Mouse (Mus musculus): ENCODE measurements around the gene Spa17. TPM values are rescaled to one million over a fixed set of nuclear protein-coding genes. Genes with fewer than 3 reads are reported as not detected.

The Spa17 gene
- polyA plus RNA-seq, 1 experiment from 2014 or later, result 10.7 TPM

GRCm38 (mm10) chr9:37569231-37569835 is 44.2 kb downstream of the Spa17 start:
- Histone ChIP-seq H3K4me1 (ENCODE audit: control insufficient read depth, insufficient read depth, low read length) (no peaks in the 10 kb centered on the region), H3K9me3 (replicated peaks; ENCODE audit: control insufficient read depth, low read length) (no peaks in the 10 kb centered on the region), H3K27ac (replicated peaks; ENCODE audit: low read depth, low read length) (no peak overlapping the region), H3K36me3 (replicated peaks; ENCODE audit: control insufficient read depth, insufficient read depth, low read depth, low read length) (no peaks in the 10 kb centered on the region), H3K27me3 (ENCODE audit: control insufficient read depth, insufficient read depth, low read length) (no peaks in the 10 kb centered on the region), H3K4me2 (ENCODE audit: low read depth, low read length) (no peak overlapping the region), H3K4me3 (ENCODE audit: low read depth, low read length) (no peak overlapping the region), H3K9ac (replicated peaks; ENCODE audit: low read length) (no peak overlapping the region)
- DNase-seq (ENCODE audit: low spot score), result no peak
- WGBS, result 70% methylated on average over 2 of the region's 2 CpGs
- no peak for ATAC-seq (replicated peaks; ENCODE audit: insufficient number of reproducible peaks, low FRiP score, low TSS enrichment, low read depth)

GRCm38 (mm10) chr9:37568605-37569214 is 44.8 kb downstream of the Spa17 start:
- no peak overlapping the region for H3K27ac ChIP-seq (replicated peaks; ENCODE audit: low read depth, low read length)
- no peak overlapping the region for H3K4me2 ChIP-seq (ENCODE audit: low read depth, low read length)
- H3K36me3 ChIP-seq (replicated peaks; ENCODE audit: control insufficient read depth, insufficient read depth, low read depth, low read length), result no peaks in the 10 kb centered on the region
- no peak overlapping the region for H3K4me3 ChIP-seq (ENCODE audit: low read depth, low read length)
- no peaks in the 10 kb centered on the region for H3K27me3 ChIP-seq (ENCODE audit: control insufficient read depth, insufficient read depth, low read length)
- 58% methylated on average over 4 of the region's 4 CpGs for WGBS
- H3K9ac ChIP-seq (replicated peaks; ENCODE audit: low read length), result no peak overlapping the region
- H3K9me3 ChIP-seq (replicated peaks; ENCODE audit: control insufficient read depth, low read length), result no peaks in the 10 kb centered on the region
- DNase-seq (ENCODE audit: low spot score), result no peak
- no peaks in the 10 kb centered on the region for H3K4me1 ChIP-seq (ENCODE audit: control insufficient read depth, insufficient read depth, low read length)
- no peak for ATAC-seq (replicated peaks; ENCODE audit: insufficient number of reproducible peaks, low FRiP score, low TSS enrichment, low read depth)

- H3K9me3 ChIP-seq (replicated peaks; ENCODE audit: control insufficient read depth, low read length), result no peaks in the 10 kb centered on the region
- no peaks in the 10 kb centered on the region for H3K36me3 ChIP-seq (replicated peaks; ENCODE audit: control insufficient read depth, insufficient read depth, low read depth, low read length)
- no peak overlapping the region for H3K27ac ChIP-seq (replicated peaks; ENCODE audit: low read depth, low read length)
- H3K4me1 ChIP-seq (ENCODE audit: control insufficient read depth, insufficient read depth, low read length), result no peaks in the 10 kb centered on the region
- ATAC-seq (replicated peaks; ENCODE audit: insufficient number of reproducible peaks, low FRiP score, low TSS enrichment, low read depth), result no peak
- no peak overlapping the region for H3K4me2 ChIP-seq (ENCODE audit: low read depth, low read length)
- H3K4me3 ChIP-seq (ENCODE audit: low read depth, low read length), result no peak overlapping the region
- H3K27me3 ChIP-seq (ENCODE audit: control insufficient read depth, insufficient read depth, low read length), result no peaks in the 10 kb centered on the region
- H3K9ac ChIP-seq (replicated peaks; ENCODE audit: low read length), result no peak overlapping the region
- DNase-seq (ENCODE audit: low spot score), result no peak
- 49% methylated on average over 15 of the region's 15 CpGs for WGBS
Measured at GRCm38 (mm10) chr9:37567892-37568604, 45.5 kb downstream of the Spa17 start.

- no peaks in the 10 kb centered on the region for H3K4me1 ChIP-seq (ENCODE audit: control insufficient read depth, insufficient read depth, low read length)
- ATAC-seq (replicated peaks; ENCODE audit: insufficient number of reproducible peaks, low FRiP score, low TSS enrichment, low read depth) (no peak), DNase-seq (ENCODE audit: low spot score) (no peak)
- H3K4me3 ChIP-seq (ENCODE audit: low read depth, low read length), result no peak overlapping the region
- H3K4me2 ChIP-seq (ENCODE audit: low read depth, low read length), result no peak overlapping the region
- H3K36me3 ChIP-seq (replicated peaks; ENCODE audit: control insufficient read depth, insufficient read depth, low read depth, low read length), result no peaks in the 10 kb centered on the region
- WGBS, result 56% methylated on average over 5 of the region's 5 CpGs
- H3K27ac ChIP-seq (replicated peaks; ENCODE audit: low read depth, low read length), result no peak overlapping the region
- no peaks in the 10 kb centered on the region for H3K27me3 ChIP-seq (ENCODE audit: control insufficient read depth, insufficient read depth, low read length)
- no peaks in the 10 kb centered on the region for H3K9me3 ChIP-seq (replicated peaks; ENCODE audit: control insufficient read depth, low read length)
- H3K9ac ChIP-seq (replicated peaks; ENCODE audit: low read length), result no peak overlapping the region
Measured at GRCm38 (mm10) chr9:37567454-37567853, 46.1 kb downstream of the Spa17 start.

- no peak overlapping the region for H3K4me2 ChIP-seq (ENCODE audit: low read depth, low read length)
- no peaks in the 10 kb centered on the region for H3K9me3 ChIP-seq (replicated peaks; ENCODE audit: control insufficient read depth, low read length)
- H3K4me3 ChIP-seq (ENCODE audit: low read depth, low read length), result no peak overlapping the region
- H3K27me3 ChIP-seq (ENCODE audit: control insufficient read depth, insufficient read depth, low read length), result no peaks in the 10 kb centered on the region
- DNase-seq (ENCODE audit: low spot score) (no peak), ATAC-seq (replicated peaks; ENCODE audit: insufficient number of reproducible peaks, low FRiP score, low TSS enrichment, low read depth) (no peak)
- WGBS, result 90% methylated on average over 2 of the region's 2 CpGs
- no peak overlapping the region for H3K27ac ChIP-seq (replicated peaks; ENCODE audit: low read depth, low read length)
- no peak overlapping the region for H3K9ac ChIP-seq (replicated peaks; ENCODE audit: low read length)
- H3K36me3 ChIP-seq (replicated peaks; ENCODE audit: control insufficient read depth, insufficient read depth, low read depth, low read length), result no peaks in the 10 kb centered on the region
- no peaks in the 10 kb centered on the region for H3K4me1 ChIP-seq (ENCODE audit: control insufficient read depth, insufficient read depth, low read length)
Measured at GRCm38 (mm10) chr9:37567019-37567418, 46.5 kb downstream of the Spa17 start.

GRCm38 (mm10) chr9:37563805-37564204 is 49.7 kb downstream of the Spa17 start:
- no peaks in the 10 kb centered on the region for H3K27me3 ChIP-seq (ENCODE audit: control insufficient read depth, insufficient read depth, low read length)
- no peak overlapping the region for H3K4me3 ChIP-seq (ENCODE audit: low read depth, low read length)
- WGBS, result 67% methylated on average over 1 of the region's 1 CpGs
- no peak overlapping the region for H3K9ac ChIP-seq (replicated peaks; ENCODE audit: low read length)
- DNase-seq (ENCODE audit: low spot score) (no peak), ATAC-seq (replicated peaks; ENCODE audit: insufficient number of reproducible peaks, low FRiP score, low TSS enrichment, low read depth) (no peak)
- H3K4me1 ChIP-seq (ENCODE audit: control insufficient read depth, insufficient read depth, low read length), result no peaks in the 10 kb centered on the region
- no peak overlapping the region for H3K4me2 ChIP-seq (ENCODE audit: low read depth, low read length)
- H3K9me3 ChIP-seq (replicated peaks; ENCODE audit: control insufficient read depth, low read length), result no peaks in the 10 kb centered on the region
- H3K27ac ChIP-seq (replicated peaks; ENCODE audit: low read depth, low read length), result no peak overlapping the region
- no peaks in the 10 kb centered on the region for H3K36me3 ChIP-seq (replicated peaks; ENCODE audit: control insufficient read depth, insufficient read depth, low read depth, low read length)

- ATAC-seq (replicated peaks; ENCODE audit: insufficient number of reproducible peaks, low FRiP score, low TSS enrichment, low read depth) (no peak), DNase-seq (ENCODE audit: low spot score) (no peak)
- Histone ChIP-seq H3K9ac (replicated peaks; ENCODE audit: low read length) (no peak overlapping the region), H3K27ac (replicated peaks; ENCODE audit: low read depth, low read length) (no peak overlapping the region), H3K9me3 (replicated peaks; ENCODE audit: control insufficient read depth, low read length) (no peaks in the 10 kb centered on the region), H3K4me1 (ENCODE audit: control insufficient read depth, insufficient read depth, low read length) (no peaks in the 10 kb centered on the region), H3K27me3 (ENCODE audit: control insufficient read depth, insufficient read depth, low read length) (no peaks in the 10 kb centered on the region), H3K4me2 (ENCODE audit: low read depth, low read length) (no peak overlapping the region), H3K4me3 (ENCODE audit: low read depth, low read length) (no peak overlapping the region), H3K36me3 (replicated peaks; ENCODE audit: control insufficient read depth, insufficient read depth, low read depth, low read length) (no peaks in the 10 kb centered on the region)
- 95% methylated on average over 2 of the region's 2 CpGs for whole genome bisulfite sequencing
Measured at GRCm38 (mm10) chr9:37560617-37561016, 52.9 kb downstream of the Spa17 start.

- 70% methylated on average over 3 of the region's 3 CpGs for WGBS
- ATAC-seq (replicated peaks; ENCODE audit: insufficient number of reproducible peaks, low FRiP score, low TSS enrichment, low read depth) (no peak), DNase-seq (ENCODE audit: low spot score) (no peak)
- Histone ChIP-seq H3K4me3 (ENCODE audit: low read depth, low read length) (no peak overlapping the region), H3K27me3 (ENCODE audit: control insufficient read depth, insufficient read depth, low read length) (peaks cover 11% of the 10 kb centered on the region), H3K36me3 (replicated peaks; ENCODE audit: control insufficient read depth, insufficient read depth, low read depth, low read length) (no peaks in the 10 kb centered on the region), H3K4me2 (ENCODE audit: low read depth, low read length) (no peak overlapping the region), H3K9me3 (replicated peaks; ENCODE audit: control insufficient read depth, low read length) (no peaks in the 10 kb centered on the region), H3K27ac (replicated peaks; ENCODE audit: low read depth, low read length) (no peak overlapping the region), H3K9ac (replicated peaks; ENCODE audit: low read length) (no peak overlapping the region), H3K4me1 (ENCODE audit: control insufficient read depth, insufficient read depth, low read length) (no peaks in the 10 kb centered on the region; the same call in 1 of the 2 replicates)
Measured at GRCm38 (mm10) chr9:37556366-37556765, 57.2 kb downstream of the Spa17 start.

Measured in embryonic facial prominence, embryonic 11.5 days (tissue).